Mouse (Mus musculus): ENCODE measurements around the gene Cd52.

DNA sequence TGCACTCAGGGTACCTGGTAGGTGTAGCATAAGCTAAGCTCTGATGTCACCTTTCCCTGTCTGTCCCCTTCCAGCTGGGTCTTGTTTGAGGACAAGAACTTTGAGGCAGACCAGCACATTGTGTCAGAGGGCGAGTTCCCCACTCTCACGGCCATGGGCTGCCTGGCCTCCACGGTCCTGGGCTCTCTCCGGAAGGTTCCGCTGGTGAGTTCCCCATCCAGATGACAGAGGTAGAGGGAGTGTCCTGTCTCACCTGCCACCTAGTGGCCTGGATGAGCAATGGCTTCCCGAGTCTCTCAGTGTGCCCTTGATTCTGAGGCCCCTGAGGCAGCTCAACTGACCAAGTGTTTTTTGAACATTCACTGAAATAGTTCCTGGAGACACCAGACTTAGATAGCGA is 7.5 kb downstream of the Cd52 start:
- TF ChIP-seq POLR2A (IDR thresholded peaks at IDR 0.05; ENCODE audit: insufficient read depth, low read depth, low read length) (no peak), CTCF (IDR thresholded peaks at IDR 0.05; ENCODE audit: insufficient read depth, low read depth, low read length) (no peak)
